Mouse (Mus musculus): Measurements from ENCODE around the gene RPS10-NUDT3.

The RPS10-NUDT3 gene

GRCm38 (mm10) chr17:27554062-27554960, 80.7 kb downstream of the RPS10-NUDT3 start:
- peak; percentile 63 for DNase-seq (ENCODE audit: low read depth)

GRCm38 (mm10) chr17:27552215-27553201, 82.5 kb downstream of the RPS10-NUDT3 start:
- DNase-seq (ENCODE audit: low read depth) = peak; percentile 94

DNA sequence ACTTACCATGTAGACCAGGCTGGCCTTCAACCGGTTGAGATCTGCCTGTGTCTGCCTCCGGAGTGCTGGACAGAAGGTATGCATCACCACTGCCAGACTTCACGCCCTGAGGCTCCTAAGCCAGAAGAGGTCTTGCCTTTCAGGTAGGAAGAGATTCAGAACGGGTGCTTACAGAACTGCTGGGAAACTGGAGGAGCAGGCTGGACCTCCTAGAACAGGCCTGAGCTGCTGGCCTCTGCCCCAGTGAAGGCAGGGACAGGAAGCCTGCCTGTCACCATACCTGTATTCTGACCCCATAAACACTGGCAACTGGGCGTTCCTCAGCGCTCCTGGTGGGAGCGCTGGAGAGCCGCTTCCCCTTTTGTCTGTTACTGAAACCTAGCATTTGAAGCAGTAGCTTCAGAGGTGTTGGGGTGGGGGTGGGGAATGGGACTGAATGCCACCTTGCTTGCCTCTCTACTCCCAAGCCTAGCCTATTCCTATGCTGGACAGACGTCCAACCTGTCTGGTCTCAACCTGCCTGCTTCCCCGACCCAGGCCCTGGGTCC, 83.6 kb downstream of the RPS10-NUDT3 start:
- no peak for DNase-seq (ENCODE audit: low read depth)

DNA sequence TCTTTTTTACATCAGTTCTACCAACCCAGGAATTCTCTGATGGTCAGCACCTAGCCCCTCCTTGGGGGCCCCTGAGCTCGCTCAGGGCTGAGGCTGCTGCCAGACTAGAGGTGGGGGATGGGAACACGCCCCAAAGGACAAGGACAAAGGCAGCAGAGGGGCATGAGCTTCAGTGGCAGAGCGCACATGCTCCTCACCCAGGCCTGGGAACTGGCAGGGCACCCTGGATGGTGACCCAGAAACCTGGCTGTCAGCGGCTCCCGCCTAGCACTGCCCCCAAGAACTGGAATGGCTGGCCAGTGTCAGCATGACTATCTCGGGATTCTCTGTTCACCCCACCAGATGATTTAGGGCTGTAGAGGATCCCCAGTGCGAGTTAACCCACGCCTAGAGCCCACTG, 85.8 kb downstream of the RPS10-NUDT3 start:
- no peak for DNase-seq (ENCODE audit: low read depth)

DNA sequence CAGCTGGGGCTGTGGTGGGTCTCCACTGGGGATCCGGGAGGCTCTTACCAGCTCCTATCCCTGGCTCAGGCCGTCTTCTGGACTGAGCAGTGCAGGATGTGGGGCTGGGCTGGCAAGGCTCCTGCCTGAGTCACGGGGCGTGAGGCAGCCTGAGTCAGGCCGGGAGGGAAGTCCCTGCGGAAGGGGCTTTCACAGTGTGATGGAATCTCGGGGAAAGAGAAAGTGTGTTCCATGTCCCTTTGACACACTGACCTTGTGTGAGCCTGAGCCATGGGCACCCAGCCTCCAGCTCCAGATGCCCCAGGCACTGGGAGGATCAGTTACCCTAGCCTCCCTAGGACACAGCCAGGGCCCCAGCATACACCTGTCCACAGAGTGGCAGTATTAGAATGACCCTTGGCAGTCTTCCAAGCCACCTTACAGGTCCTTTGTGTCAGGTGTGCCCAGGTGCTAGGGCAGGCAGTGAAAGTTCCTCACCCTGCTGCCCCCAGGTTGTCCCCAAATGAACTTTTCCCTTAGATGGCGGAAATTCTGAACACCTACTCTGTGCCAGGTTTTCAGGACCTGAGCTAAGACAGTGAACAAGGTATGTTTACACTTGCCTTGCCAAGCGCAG, 87.7 kb downstream of the RPS10-NUDT3 start:
- peak; percentile 78 for DNase-seq (ENCODE audit: low read depth)

DNA sequence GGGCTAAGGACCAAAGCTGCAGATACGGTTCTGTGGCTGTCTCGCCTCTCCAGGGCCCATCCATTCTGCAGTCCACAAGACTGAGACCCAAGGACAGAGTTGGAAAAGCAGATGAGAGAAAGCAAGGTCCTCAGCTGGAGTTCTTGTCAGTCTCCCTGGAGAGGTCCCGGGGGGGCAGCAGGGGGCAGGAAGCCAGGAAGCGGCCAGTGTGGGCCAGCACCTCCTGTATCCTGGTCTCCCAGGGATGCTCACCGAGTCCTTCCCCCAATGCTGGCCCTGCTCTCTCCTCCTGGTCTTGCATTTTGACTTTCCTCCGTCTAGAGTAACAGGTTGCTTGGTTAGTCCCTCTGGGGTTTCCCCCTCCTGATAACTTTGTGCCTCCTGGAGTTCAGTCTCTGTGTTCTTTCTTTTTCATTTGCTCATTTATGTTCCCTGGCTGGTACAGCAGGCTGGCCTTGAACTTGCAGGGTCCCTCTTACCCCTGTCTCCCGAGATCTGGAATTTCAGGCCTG, 88.4 kb downstream of the RPS10-NUDT3 start:
- DNase-seq (ENCODE audit: low read depth) = no peak

GRCm38 (mm10) chr17:27545991-27546390, 89.0 kb downstream of the RPS10-NUDT3 start:
- DNase-seq (ENCODE audit: low read depth) = no peak

GRCm38 (mm10) chr17:27544551-27544950, 90.5 kb downstream of the RPS10-NUDT3 start:
- DNase-seq (ENCODE audit: low read depth) = no peak

DNA sequence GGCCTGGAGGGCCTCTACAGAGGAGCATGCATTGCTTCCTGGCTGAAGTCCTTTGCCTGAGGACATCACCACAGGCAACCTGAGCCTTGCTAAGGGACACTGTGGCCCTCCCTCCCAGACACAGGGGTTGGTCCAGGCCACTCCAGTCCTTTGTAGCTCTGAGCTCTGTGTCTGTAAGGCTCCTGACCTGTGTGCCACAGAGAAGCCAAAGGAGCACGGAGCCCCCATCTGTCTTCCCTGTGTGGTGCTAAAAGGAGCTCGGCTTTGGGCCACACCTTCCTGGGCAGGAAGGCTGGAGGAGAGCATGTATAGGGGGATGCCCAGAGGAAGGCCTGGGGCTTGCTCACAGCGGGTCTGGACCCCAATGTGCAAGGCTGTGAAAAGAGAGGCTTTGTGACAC, 93.0 kb downstream of the RPS10-NUDT3 start:
- no peak for DNase-seq (ENCODE audit: low read depth)

DNA sequence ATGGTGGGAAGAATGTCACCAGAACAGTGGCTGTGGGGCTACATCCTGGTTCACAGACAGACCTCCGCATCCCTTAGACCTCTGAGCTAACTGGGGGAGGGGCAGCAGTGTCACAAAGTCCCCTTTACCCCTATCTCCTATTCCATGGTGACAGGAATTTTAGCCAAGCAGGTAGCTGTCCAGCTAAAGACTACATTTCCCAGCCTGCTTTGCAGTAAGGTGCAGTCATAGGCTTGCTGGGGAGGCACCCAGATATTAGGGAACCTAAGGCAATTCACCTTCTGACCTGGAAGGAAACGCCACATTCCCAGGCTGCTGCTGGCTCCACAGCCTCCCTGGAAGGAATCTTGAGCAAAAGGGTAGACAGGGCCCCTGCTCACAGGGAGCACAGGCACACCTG, 93.8 kb downstream of the RPS10-NUDT3 start:
- DNase-seq (ENCODE audit: low read depth) = no peak

DNA sequence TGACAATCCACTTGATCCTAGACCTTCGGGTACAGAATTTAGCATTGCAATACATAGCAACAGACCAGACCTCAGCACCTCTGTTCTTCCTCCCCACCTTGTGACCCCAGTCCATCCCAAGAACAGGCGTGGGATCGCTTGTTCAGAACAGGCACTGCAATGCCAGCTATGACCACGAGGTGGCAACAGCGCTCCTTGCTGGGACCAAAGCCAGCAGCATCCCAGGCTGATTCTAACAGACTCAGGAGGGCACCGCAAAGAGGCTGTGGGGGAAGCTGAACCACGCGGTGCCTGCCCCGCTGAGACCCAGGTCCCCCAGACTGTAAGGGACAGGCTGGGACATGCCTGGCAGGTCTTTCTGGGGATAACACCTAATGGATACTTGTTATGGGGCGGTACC, 100.3 kb downstream of the RPS10-NUDT3 start:
- DNase-seq (ENCODE audit: low read depth) = peak; percentile 86

GRCm38 (mm10) chr17:27533354-27533753, 101.7 kb downstream of the RPS10-NUDT3 start:
- DNase-seq (ENCODE audit: low read depth) = peak; percentile 54

- peak; percentile 59 for DNase-seq (ENCODE audit: low read depth)
Observed at GRCm38 (mm10) chr17:27532095-27532494, 102.9 kb downstream of the RPS10-NUDT3 start.
